Mouse (Mus musculus) left cerebral cortex, postnatal 25 days (tissue): ENCODE results near the gene Relb. TPM values are rescaled to one million over a fixed set of nuclear protein-coding genes. Genes with fewer than 3 reads are reported as not detected.
"Not testable (repeated sequence)": the region's sequence is repeated elsewhere in the genome, so short reads cannot be mapped to it uniquely, and the experiment has no call there.

Experiments used
- DNase-seq, 2 experiments: peaks; one replicate each; pipeline ENCODE4 v3.0.0; 2022; ENCODE audit warnings: low spot score in 2 of 2, mixed read lengths in 1 of 2
- intact Hi-C: fragments of 180-260 bp; cut with DNase I; formaldehyde crosslinking; loops from one replicate; pipeline ENCODE4 v1.15.1; 2025
- total RNA-seq, 2 experiments: library from RNA; stranded (reverse); gene quantifications; 2 replicates each; pipeline ENCODE4 v1.2.3; 2021

Relb gene
- total RNA-seq, 2 experiments from 2014 or later = 6.6 to 7.5 TPM

- no peak for DNase-seq
- intact Hi-C loops = no loop called here
Measured at GRCm38 (mm10) chr7:19633855-19634254, 4.6 kb upstream of the Relb start.

- DNase-seq = no peak
- intact Hi-C loops = no loop called here
Measured at GRCm38 (mm10) chr7:19633197-19633596, 4.0 kb upstream of the Relb start.

- intact Hi-C loops = no loop called here
- no peak for DNase-seq
Measured at GRCm38 (mm10) chr7:19632720-19633119, 3.5 kb upstream of the Relb start.

- no peak for DNase-seq
- intact Hi-C loops = no loop called here
Measured at GRCm38 (mm10) chr7:19632275-19632674, 3.0 kb upstream of the Relb start.

GRCm38 (mm10) chr7:19628536-19629360, 490 bp downstream of the Relb start:
- intact Hi-C loops = loop anchor here (1.0 kb wide), 1 partner anchor 36 kb away; no protein-coding TSS in a partner anchor
- peak; percentile 86 to 90 for DNase-seq

- no peak for DNase-seq
- intact Hi-C loops = no loop called here
Measured at GRCm38 (mm10) chr7:19628192-19628535, 1.1 kb downstream of the Relb start.

- intact Hi-C loops = no loop called here
- no peak for DNase-seq
Measured at GRCm38 (mm10) chr7:19627721-19628120, 1.5 kb downstream of the Relb start.

GRCm38 (mm10) chr7:19623433-19623832, 5.8 kb downstream of the Relb start:
- no peak for DNase-seq
- intact Hi-C loops = no loop called here

- intact Hi-C loops = no loop called here
Measured at GRCm38 (mm10) chr7:19622241-19622640, 7.0 kb downstream of the Relb start.

GRCm38 (mm10) chr7:19620811-19621210, 8.4 kb downstream of the Relb start:
- intact Hi-C loops = no loop called here
- DNase-seq = peak; percentile 45 to 88

More at GRCm38 (mm10) chr7:19622241-19622640, 7.0 kb downstream of the Relb start:
- no peak for DNase-seq

GRCm38 (mm10) chr7:19619004-19619801, 10.0 kb downstream of the Relb start:
- intact Hi-C loops = loop anchor here (2.0 to 5.0 kb wide), 2 partner anchors 28 to 212 kb away; no protein-coding TSS in a partner anchor

GRCm38 (mm10) chr7:19615036-19615577, 14.1 kb downstream of the Relb start:
- DNase-seq = no peak
- intact Hi-C loops = loop anchor here (5.0 kb wide), 1 partner anchor 208 kb away; no protein-coding TSS in a partner anchor

More at GRCm38 (mm10) chr7:19619004-19619801, 10.0 kb downstream of the Relb start:
- DNase-seq = peak; percentile 77 to 84

GRCm38 (mm10) chr7:19610969-19611368, 18.3 kb downstream of the Relb start:
- DNase-seq = no peak
- intact Hi-C loops = no loop called here

- intact Hi-C loops = no loop called here
- DNase-seq = no peak
Measured at GRCm38 (mm10) chr7:19609641-19610332, 19.5 kb downstream of the Relb start.

GRCm38 (mm10) chr7:19607291-19607690, 21.9 kb downstream of the Relb start:
- DNase-seq = no peak
- intact Hi-C loops = no loop called here

GRCm38 (mm10) chr7:19604606-19605214, 24.5 kb downstream of the Relb start:
- intact Hi-C loops, DNase-seq: not testable (repeated sequence)

- intact Hi-C loops = no loop called here
- peak; percentile 93 to 96 for DNase-seq
Measured at GRCm38 (mm10) chr7:19603849-19604605, 25.2 kb downstream of the Relb start, which contains the start of gene Clasrp. TSS of gene Clasrp (minus strand) at chr7:19604486.

GRCm38 (mm10) chr7:19603055-19603454, 26.2 kb downstream of the Relb start:
- intact Hi-C loops = no loop called here
- no peak for DNase-seq
